Mouse (Mus musculus) ES-Bruce4 (cell line): ENCODE results near the gene Lrp4. TPM values are rescaled to one million over a fixed set of nuclear protein-coding genes. Genes with fewer than 3 reads are reported as not detected.

ENCODE experiments used
- H3K27ac ChIP-seq: 2 replicates; pipeline ENCODE4 v1.5.1; 2012; ENCODE audit warnings: low read length, inconsistent platforms; ENCODE audit not compliant: insufficient read depth
- H3K27me3 ChIP-seq: 2 replicates; pipeline ENCODE4 v1.6.1; 2012; ENCODE audit warnings: mild to moderate bottlenecking, low read length, inconsistent platforms; ENCODE audit not compliant: control insufficient read depth, poor library complexity, insufficient read depth, severe bottlenecking
- H3K36me3 ChIP-seq: 2 replicates; pipeline ENCODE4 v1.6.1; 2012; ENCODE audit warnings: inconsistent platforms, mild to moderate bottlenecking, low read length, moderate library complexity; ENCODE audit not compliant: control insufficient read depth, poor library complexity, insufficient read depth, severe bottlenecking
- H3K4me1 ChIP-seq: one replicate; pipeline ENCODE4 v1.8.1; 2011; ENCODE audit warnings: low read length; ENCODE audit not compliant: control insufficient read depth, insufficient read depth
- H3K4me3 ChIP-seq: 2 replicates; pipeline ENCODE4 v1.5.1; 2011; ENCODE audit warnings: low read depth, mild to moderate bottlenecking, low read length
- H3K9ac ChIP-seq: 2 replicates; pipeline ENCODE4 v1.6.1; 2012; ENCODE audit warnings: low read depth, mild to moderate bottlenecking, inconsistent platforms; ENCODE audit not compliant: poor library complexity, severe bottlenecking
- H3K9me3 ChIP-seq: replicated peaks from 2 replicates; pipeline ENCODE4 v1.6.1; 2012; ENCODE audit warnings: mild to moderate bottlenecking, low read length, inconsistent platforms; ENCODE audit not compliant: control insufficient read depth, poor library complexity, insufficient read depth, severe bottlenecking
- CTCF ChIP-seq: IDR thresholded peaks from one replicate; pipeline ENCODE4 v1.8.1; 2011; ENCODE audit warnings: low read depth, low read length
- EP300 ChIP-seq: IDR thresholded peaks from 2 replicates; pipeline ENCODE4 v1.6.1; 2011; ENCODE audit warnings: low read depth, low read length; ENCODE audit not compliant: insufficient read depth
- POLR2A ChIP-seq: IDR thresholded peaks from one replicate; pipeline ENCODE4 v1.8.1; 2011; ENCODE audit warnings: low read length; ENCODE audit not compliant: insufficient read depth
- polyA plus RNA-seq: library from polyadenylated mRNA; stranded (reverse); fragments of >200 nt; gene quantifications from 2 replicates; pipeline ENCODE4 v1.2.4, GENCODE M21; 2011; ENCODE audit warnings: low read depth; ENCODE audit not compliant: missing spikeins, insufficient read depth, insufficient read length

Lrp4 gene
- polyA plus RNA-seq, 1 experiment = 6.2 TPM

DNA sequence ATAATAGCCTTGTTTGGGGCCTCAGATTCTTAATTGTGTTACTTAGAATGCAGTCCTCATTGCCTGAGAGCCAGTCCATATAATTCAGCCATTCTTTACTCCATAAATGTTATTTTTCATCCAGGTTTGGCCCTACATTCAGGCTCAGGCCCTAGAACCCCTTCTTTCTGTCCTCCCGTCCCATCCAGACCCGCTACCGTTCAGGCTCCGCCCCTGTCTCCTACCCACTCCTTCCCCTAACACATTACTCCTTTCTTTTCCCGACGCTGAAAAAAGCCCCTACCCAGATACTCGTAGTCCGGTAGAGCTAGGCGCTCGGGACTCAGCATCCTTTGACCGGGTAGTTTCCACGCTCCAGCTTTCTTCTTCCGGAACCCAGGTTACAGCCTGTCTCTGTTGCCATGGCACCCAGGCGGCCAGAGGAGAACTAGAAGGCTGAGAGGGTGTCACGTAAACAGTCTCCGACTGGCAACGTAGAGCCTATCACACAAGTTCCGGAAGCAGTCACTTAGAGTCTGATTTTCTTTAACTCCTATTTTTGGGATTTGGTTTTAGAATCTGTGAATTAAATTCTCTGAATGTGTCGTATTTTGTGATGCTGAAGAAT lies 12.9 kb upstream of the Lrp4 start, which contains the start of gene 1110051M20Rik:
TSS of gene 1110051M20Rik (minus strand) at position 419 of the 607 bp plus-strand sequence.
- no peak for TF ChIP-seq CTCF
- TF ChIP-seq POLR2A = no peak
- no peak for TF ChIP-seq EP300
- H3K4me3 ChIP-seq = peak within 1 kb of the TSS; percentile 88
- H3K27ac ChIP-seq = no peak within 1 kb of the TSS
- no peaks in the 10 kb centered on the region for H3K36me3 ChIP-seq
- peaks cover 3% of the 10 kb centered on the region; the same call in 1 of the 2 replicates for H3K9me3 ChIP-seq
- H3K27me3 ChIP-seq = no peaks in the 10 kb centered on the region; the same call in 1 of the 2 replicates
- no peak within 1 kb of the TSS for H3K9ac ChIP-seq
- H3K4me1 ChIP-seq = no peaks in the 10 kb centered on the region

DNA sequence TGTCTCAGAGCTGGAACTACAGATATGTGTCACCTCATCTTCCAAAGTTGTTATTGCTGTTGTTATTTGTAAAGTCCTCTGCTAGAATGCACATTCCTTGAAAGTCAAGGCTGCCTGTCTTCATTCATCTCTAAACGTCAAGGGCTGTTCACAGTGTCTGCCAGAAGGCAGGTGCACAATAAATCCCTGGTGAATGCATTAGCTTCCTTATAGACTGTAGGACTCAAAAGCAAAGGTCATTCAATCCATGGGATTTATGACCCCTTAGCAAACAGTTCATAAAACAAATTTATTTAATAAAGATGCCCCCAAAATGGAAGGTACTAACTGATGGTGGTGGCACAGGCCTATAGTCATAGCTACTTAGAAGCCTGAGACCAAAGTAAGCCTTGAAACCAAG lies 7.6 kb upstream of the Lrp4 start:
- no peaks in the 10 kb centered on the region for H3K4me1 ChIP-seq
- no peak overlapping the region for H3K9ac ChIP-seq
- no peak overlapping the region for H3K27ac ChIP-seq
- TF ChIP-seq CTCF (no peak), POLR2A (no peak), EP300 (no peak)
- no peaks in the 10 kb centered on the region for H3K36me3 ChIP-seq
- H3K4me3 ChIP-seq = no peak overlapping the region
- no peaks in the 10 kb centered on the region; the same call in 1 of the 2 replicates for H3K27me3 ChIP-seq
- H3K9me3 ChIP-seq = peaks cover 3% of the 10 kb centered on the region; the same call in 1 of the 2 replicates

DNA sequence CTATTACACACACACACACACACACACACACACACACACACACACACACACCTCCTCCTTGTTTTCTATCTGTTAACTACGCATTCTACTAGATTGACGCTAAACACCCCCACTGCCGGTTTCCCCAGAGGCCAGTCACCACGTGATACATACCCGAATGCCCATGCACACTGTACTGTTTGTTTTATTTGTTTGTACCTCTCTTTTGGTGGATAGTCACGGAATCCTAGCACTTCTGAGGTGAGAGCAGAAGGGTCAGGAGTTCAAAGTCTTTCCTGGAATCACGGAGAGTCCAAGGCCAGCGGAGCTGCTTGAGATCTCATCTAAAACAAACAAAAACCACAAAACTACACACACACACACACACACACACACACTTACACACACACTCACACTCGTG lies 7.0 kb upstream of the Lrp4 start:
- no peak overlapping the region for H3K4me3 ChIP-seq
- TF ChIP-seq POLR2A = no peak
- TF ChIP-seq CTCF = no peak
- no peak for TF ChIP-seq EP300

DNA sequence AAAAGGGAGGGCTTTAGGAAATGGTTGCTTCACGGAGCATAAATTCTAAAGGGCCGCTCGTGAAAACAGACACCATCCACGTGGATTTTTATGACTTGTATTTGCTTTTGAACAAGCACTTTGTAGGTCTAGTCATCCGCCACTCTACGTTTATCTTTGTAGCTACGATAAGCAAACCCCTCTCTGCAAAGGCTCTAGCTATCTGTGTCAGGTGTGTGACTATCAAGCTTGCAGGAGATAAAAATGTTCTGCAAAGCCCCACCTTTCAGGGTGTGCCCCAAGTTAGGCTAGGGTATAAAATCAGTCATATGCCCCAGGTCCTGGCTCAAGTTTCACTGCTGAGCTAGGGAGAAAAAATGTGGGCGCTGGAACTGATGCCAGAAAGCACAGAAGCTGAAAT lies 4.7 kb upstream of the Lrp4 start:
- Histone ChIP-seq H3K4me3 (no peak overlapping the region), H3K27me3 (no peaks in the 10 kb centered on the region), H3K9me3 (no peaks in the 10 kb centered on the region), H3K27ac (no peak overlapping the region), H3K4me1 (no peaks in the 10 kb centered on the region), H3K9ac (no peak overlapping the region), H3K36me3 (no peaks in the 10 kb centered on the region)
- TF ChIP-seq CTCF = no peak
- TF ChIP-seq POLR2A = no peak
- no peak for TF ChIP-seq EP300

More for the DNA sequence above, 7.0 kb upstream of the Lrp4 start:
- no peaks in the 10 kb centered on the region for H3K36me3 ChIP-seq
- H3K9me3 ChIP-seq = peaks cover 3% of the 10 kb centered on the region; the same call in 1 of the 2 replicates
- H3K4me1 ChIP-seq = no peaks in the 10 kb centered on the region
- H3K27ac ChIP-seq = no peak overlapping the region
- H3K9ac ChIP-seq = no peak overlapping the region
- H3K27me3 ChIP-seq = no peaks in the 10 kb centered on the region; the same call in 1 of the 2 replicates

DNA sequence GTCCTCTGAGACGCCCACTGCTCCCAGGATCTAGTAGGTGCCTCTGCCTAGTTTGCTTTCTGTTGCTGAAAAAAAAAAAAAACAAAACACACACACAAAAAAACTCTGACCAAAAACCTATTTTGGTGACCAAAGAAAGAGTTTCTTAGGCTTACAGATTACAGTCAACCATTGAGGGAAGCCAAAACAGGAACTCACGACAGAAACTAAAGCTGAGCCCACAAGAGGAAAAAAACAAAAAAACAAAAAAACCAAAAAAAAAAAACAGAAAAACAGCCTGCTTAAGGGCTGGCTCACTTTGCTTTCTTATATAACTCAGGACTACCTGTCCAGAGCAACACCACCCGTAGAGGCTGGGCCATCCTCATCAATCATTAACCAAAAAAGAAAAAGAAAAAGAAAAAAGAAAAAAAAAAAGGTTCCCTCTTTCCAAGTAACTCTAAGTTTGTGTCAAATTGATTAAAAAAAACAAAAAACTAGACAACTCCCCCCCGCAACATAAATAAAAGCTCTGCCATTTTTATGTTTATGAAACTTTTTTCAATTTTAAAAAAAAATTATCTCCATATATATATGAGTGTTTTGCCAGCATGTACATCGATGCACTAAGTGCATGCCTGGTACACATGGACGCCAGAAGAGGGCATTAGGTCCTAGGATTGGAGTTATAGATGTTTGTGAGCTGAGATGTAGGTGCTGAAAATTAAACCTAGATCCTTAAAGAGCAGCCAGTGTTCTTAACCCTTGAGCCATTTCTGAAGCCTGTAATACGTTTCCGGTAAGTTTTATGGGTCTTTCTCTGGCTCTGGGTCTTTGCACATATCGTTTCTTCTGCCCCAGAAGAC lies 3.9 kb upstream of the Lrp4 start:
- TF ChIP-seq POLR2A (no peak), EP300 (no peak), CTCF (no peak)
- H3K27ac ChIP-seq = no peak overlapping the region
- H3K27me3 ChIP-seq = no peaks in the 10 kb centered on the region
- no peaks in the 10 kb centered on the region for H3K9me3 ChIP-seq
- H3K4me1 ChIP-seq = no peaks in the 10 kb centered on the region
- no peak overlapping the region for H3K9ac ChIP-seq
- no peak overlapping the region for H3K4me3 ChIP-seq
- H3K36me3 ChIP-seq = no peaks in the 10 kb centered on the region

DNA sequence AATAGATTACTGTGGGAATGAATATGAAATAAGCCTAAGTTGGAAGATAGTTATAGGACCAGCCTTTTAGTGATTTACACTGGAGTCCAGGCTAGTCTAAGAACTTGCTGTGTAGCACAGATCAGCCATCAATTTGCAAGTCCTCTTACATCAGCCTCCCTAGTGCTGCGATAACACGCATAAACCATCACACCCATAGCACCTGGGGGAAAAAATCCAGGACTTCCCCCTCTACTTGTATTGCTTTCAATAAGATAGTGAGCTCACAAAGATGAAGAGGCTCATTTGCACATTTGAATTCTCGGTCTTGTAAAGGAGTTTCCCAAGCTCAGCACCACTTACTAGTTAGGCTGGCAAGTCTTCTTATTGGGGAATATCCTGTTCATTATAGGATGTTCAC lies 2.9 kb upstream of the Lrp4 start:
- no peak overlapping the region for H3K4me3 ChIP-seq
- H3K4me1 ChIP-seq = no peaks in the 10 kb centered on the region
- no peak overlapping the region for H3K27ac ChIP-seq
- H3K9ac ChIP-seq = no peak overlapping the region
- no peak for TF ChIP-seq EP300
- no peak for TF ChIP-seq POLR2A
- TF ChIP-seq CTCF = no peak
- no peaks in the 10 kb centered on the region for H3K9me3 ChIP-seq
- H3K36me3 ChIP-seq = no peaks in the 10 kb centered on the region
- no peaks in the 10 kb centered on the region for H3K27me3 ChIP-seq
